Mouse (Mus musculus): ENCODE measurements around the gene Lrrc30. TPM values are rescaled to one million over a fixed set of nuclear protein-coding genes. Genes with fewer than 3 reads are reported as not detected.

Gene Lrrc30
- not detected in 2 replicates for polyA plus RNA-seq (2014; fragmentation: Nextera tagmentation; extraction: Ambion mirVana)

DNA sequence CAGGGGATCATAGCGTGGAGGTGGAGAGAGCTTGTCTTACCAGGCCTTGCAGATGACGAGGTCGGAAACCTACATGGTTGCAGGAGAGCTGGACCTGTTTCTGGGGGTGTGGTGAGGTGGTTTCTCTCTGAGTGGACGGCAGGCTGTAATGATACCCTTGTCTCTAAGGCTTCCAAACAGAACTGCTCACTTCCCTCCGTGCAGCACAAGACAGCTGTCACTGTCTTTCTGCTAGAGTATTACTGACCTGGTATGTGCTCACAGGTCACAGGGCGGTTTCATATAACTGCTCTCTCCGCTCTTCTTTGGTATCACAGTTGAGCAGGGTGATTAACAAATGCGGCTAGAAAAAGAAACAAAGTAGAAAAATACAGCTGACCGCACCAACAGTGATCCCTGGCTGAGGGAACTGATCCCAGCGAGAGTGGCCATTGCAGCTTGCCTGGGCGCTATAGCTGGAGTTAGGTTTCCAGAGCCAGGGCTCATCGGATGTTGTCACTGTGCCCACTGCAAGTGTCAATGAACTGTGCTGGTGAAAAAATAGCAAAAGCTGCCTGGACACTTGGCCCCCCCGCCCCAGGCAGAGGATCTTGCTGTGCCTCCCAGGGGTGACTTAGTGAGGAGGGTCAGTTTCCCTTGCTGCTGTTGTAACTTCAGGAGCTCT is at the start of gene Lrrc30:
TSS of gene Lrrc30 (minus strand) at position 48 of the 664 bp plus-strand sequence.
- H3K27ac ChIP-seq (ENCODE audit: low read depth, low read length) = no peak within 1 kb of the TSS
- H3K4me1 ChIP-seq (replicated peaks; ENCODE audit: control insufficient read depth, insufficient read depth, low read length) = no peaks in the 10 kb centered on the region
- H3K27me3 ChIP-seq (replicated peaks; ENCODE audit: control insufficient read depth, insufficient read depth, low read length) = no peaks in the 10 kb centered on the region
- no peak within 1 kb of the TSS for H3K4me2 ChIP-seq
- H3K9ac ChIP-seq (ENCODE audit: low read depth, low read length) = no peak within 1 kb of the TSS
- no peak within 1 kb of the TSS for H3K4me3 ChIP-seq (ENCODE audit: low read depth, low read length)
- WGBS = 75% methylated on average over 13 of the region's 13 CpGs
- no peak for DNase-seq (ENCODE audit: low spot score)
- ATAC-seq (replicated peaks; ENCODE audit: low FRiP score) = no peak
- H3K36me3 ChIP-seq (ENCODE audit: control insufficient read depth, insufficient read depth, low read length) = no peaks in the 10 kb centered on the region
- no peaks in the 10 kb centered on the region for H3K9me3 ChIP-seq (ENCODE audit: control insufficient read depth, low read length)

DNA sequence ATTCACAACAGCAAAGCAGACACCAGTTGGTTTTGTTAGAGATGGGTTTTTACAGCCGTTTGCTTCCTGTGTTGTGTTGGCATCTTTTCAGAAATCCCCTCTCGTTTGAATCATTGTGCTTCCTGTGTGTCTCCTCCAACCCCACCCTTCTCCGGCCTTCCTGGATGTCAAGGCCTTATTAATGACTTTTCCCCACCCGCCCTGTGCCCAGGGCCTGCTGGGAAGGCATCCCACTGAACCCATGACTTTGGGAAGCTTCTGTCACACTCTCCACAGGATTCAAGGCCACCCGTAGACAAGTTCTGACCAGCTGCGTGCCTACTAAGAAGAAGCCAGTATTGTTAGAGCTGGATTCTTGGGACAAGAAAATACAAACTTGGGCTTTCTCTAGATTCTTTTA is 48.6 kb upstream of the Lrrc30 start:
- no peak for DNase-seq (ENCODE audit: low spot score)
- H3K4me2 ChIP-seq = no peak overlapping the region
- no peaks in the 10 kb centered on the region for H3K36me3 ChIP-seq (ENCODE audit: control insufficient read depth, insufficient read depth, low read length)
- H3K27me3 ChIP-seq (replicated peaks; ENCODE audit: control insufficient read depth, insufficient read depth, low read length) = no peaks in the 10 kb centered on the region
- no peaks in the 10 kb centered on the region for H3K4me1 ChIP-seq (replicated peaks; ENCODE audit: control insufficient read depth, insufficient read depth, low read length)
- no peak overlapping the region for H3K4me3 ChIP-seq (ENCODE audit: low read depth, low read length)
- no peak for ATAC-seq (replicated peaks; ENCODE audit: low FRiP score)
- WGBS = 69% methylated on average over 6 of the region's 6 CpGs
- H3K9me3 ChIP-seq (ENCODE audit: control insufficient read depth, low read length) = no peaks in the 10 kb centered on the region
- no peak overlapping the region for H3K27ac ChIP-seq (ENCODE audit: low read depth, low read length)
- H3K9ac ChIP-seq (ENCODE audit: low read depth, low read length) = no peak overlapping the region

DNA sequence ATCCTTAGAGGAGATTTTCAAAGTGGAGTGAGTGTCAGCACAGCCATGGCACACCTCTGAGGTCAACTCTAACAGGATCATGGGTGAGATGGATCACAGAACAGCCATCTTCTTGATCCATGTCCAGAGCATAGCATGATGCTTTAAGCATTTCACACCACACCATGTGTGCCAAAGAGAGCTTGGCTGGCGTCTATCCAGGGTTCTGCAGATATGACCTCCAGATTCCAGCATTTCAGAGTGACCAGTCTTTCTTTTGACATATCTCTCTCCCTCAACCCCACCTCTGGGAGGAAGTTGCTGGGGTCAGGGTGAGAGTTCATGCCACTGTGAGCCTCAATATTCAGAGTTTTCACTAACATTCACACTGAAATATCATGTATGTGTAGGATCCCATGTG is 46.1 kb upstream of the Lrrc30 start:
- 67% methylated on average over 1 of the region's 1 CpGs for WGBS
- DNase-seq (ENCODE audit: low spot score) = no peak
- Histone ChIP-seq H3K4me3 (ENCODE audit: low read depth, low read length) (no peak overlapping the region), H3K36me3 (ENCODE audit: control insufficient read depth, insufficient read depth, low read length) (no peaks in the 10 kb centered on the region), H3K27ac (ENCODE audit: low read depth, low read length) (no peak overlapping the region), H3K4me1 (replicated peaks; ENCODE audit: control insufficient read depth, insufficient read depth, low read length) (no peaks in the 10 kb centered on the region), H3K4me2 (no peak overlapping the region), H3K9ac (ENCODE audit: low read depth, low read length) (no peak overlapping the region), H3K27me3 (replicated peaks; ENCODE audit: control insufficient read depth, insufficient read depth, low read length) (no peaks in the 10 kb centered on the region), H3K9me3 (ENCODE audit: control insufficient read depth, low read length) (no peaks in the 10 kb centered on the region)
- no peak for ATAC-seq (replicated peaks; ENCODE audit: low FRiP score)

DNA sequence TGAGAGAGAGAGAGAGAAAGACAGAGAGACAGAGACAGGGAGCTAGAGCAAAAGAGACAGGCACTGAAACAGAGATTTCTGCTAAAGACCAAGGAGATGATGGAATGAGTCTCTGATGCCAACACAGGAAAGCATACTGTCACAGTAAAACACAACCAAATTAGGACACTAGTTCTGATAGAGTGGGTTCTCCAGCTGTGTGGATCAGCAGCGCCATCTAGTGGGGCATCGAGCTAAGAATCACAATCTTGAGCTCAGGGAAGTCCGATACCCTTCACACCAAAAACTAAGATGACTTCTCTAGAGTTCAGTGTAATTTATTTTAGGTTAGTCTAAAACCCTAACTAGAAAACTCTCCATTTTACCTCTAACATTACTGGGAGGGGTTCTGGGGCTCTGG is 35.5 kb upstream of the Lrrc30 start:
- H3K27ac ChIP-seq (ENCODE audit: low read depth, low read length) = no peak overlapping the region
- H3K9me3 ChIP-seq (ENCODE audit: control insufficient read depth, low read length) = no peaks in the 10 kb centered on the region
- no peak overlapping the region for H3K9ac ChIP-seq (ENCODE audit: low read depth, low read length)
- DNase-seq (ENCODE audit: low spot score) = peak; percentile 45
- no peaks in the 10 kb centered on the region for H3K27me3 ChIP-seq (replicated peaks; ENCODE audit: control insufficient read depth, insufficient read depth, low read length)
- no peak for ATAC-seq (replicated peaks; ENCODE audit: low FRiP score)
- no peak overlapping the region for H3K4me2 ChIP-seq
- H3K4me1 ChIP-seq (replicated peaks; ENCODE audit: control insufficient read depth, insufficient read depth, low read length) = no peaks in the 10 kb centered on the region
- H3K36me3 ChIP-seq (ENCODE audit: control insufficient read depth, insufficient read depth, low read length) = no peaks in the 10 kb centered on the region
- 21% methylated on average over 3 of the region's 3 CpGs for WGBS
- no peak overlapping the region for H3K4me3 ChIP-seq (ENCODE audit: low read depth, low read length)

DNA sequence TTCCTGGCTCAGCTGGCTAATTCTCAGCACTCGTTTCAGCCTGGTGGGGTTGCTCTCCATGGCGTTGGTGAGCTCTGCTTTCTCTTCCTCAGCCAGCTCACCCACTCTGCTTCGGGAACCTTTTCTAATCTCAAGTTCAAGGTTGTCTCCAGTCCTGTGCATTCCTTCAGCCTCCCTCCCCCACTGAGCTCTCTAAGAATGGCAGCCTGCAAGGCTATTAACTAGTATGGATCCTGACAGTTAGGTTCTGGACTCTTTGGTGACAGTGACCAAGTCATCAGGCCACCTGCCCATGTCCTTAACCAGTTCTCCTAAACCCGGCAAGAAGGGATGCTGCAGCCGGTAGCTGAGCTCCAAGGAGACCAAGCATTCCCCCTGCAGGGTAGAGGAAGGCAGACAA is 34.5 kb upstream of the Lrrc30 start:
- Histone ChIP-seq H3K4me3 (ENCODE audit: low read depth, low read length) (no peak overlapping the region), H3K9me3 (ENCODE audit: control insufficient read depth, low read length) (no peaks in the 10 kb centered on the region), H3K27me3 (replicated peaks; ENCODE audit: control insufficient read depth, insufficient read depth, low read length) (no peaks in the 10 kb centered on the region), H3K4me2 (no peak overlapping the region), H3K4me1 (replicated peaks; ENCODE audit: control insufficient read depth, insufficient read depth, low read length) (no peaks in the 10 kb centered on the region), H3K9ac (ENCODE audit: low read depth, low read length) (no peak overlapping the region), H3K27ac (ENCODE audit: low read depth, low read length) (no peak overlapping the region), H3K36me3 (ENCODE audit: control insufficient read depth, insufficient read depth, low read length) (no peaks in the 10 kb centered on the region)
- DNase-seq (ENCODE audit: low spot score) = no peak
- no peak for ATAC-seq (replicated peaks; ENCODE audit: low FRiP score)
- 54% methylated on average over 5 of the region's 5 CpGs for WGBS

DNA sequence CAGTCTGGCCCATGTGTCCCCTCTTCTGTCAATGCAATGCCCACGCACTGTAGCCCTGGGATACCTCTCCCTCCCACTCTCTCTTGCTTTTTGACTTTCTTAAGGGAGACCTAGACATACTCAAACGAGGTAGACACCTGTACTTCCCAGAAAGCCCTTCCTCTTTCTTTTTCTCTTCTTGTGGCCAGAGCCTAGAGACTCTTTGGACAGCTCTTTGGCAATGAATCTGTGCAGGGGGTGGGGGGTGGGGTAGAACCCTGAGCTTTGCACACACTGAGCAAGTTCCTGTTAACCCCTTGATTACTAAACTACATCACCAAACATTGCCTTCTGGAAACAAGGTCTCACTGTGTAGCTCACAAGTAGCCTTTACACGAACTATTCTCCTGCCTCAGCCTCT is 31.8 kb upstream of the Lrrc30 start:
- H3K36me3 ChIP-seq (ENCODE audit: control insufficient read depth, insufficient read depth, low read length) = no peaks in the 10 kb centered on the region
- no peak overlapping the region for H3K4me3 ChIP-seq (ENCODE audit: low read depth, low read length)
- no peaks in the 10 kb centered on the region for H3K27me3 ChIP-seq (replicated peaks; ENCODE audit: control insufficient read depth, insufficient read depth, low read length)
- no peaks in the 10 kb centered on the region for H3K9me3 ChIP-seq (ENCODE audit: control insufficient read depth, low read length)
- no peak for DNase-seq (ENCODE audit: low spot score)
- H3K4me1 ChIP-seq (replicated peaks; ENCODE audit: control insufficient read depth, insufficient read depth, low read length) = no peaks in the 10 kb centered on the region
- 61% methylated on average over 3 of the region's 3 CpGs for WGBS
- H3K4me2 ChIP-seq = no peak overlapping the region
- no peak overlapping the region for H3K27ac ChIP-seq (ENCODE audit: low read depth, low read length)
- ATAC-seq (replicated peaks; ENCODE audit: low FRiP score) = no peak
- H3K9ac ChIP-seq (ENCODE audit: low read depth, low read length) = no peak overlapping the region

DNA sequence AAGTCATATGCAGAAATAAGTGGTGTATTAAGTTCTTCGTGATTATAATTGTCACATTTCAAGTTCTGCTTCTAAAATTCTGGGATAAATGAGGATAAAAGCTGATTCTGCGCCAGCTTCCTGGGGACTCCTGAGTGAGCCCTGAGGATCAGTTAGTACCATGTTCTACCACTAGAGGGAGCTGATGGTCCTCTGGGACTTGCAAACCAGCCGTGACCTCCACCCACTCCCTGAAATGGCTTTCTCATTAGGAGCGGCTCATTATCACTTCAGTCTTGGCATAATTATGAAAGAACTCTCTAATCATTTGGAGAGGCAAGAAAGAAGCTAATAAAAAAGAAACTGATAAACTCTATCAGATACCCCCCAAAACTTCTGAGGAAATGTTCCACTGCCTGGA is 19.0 kb upstream of the Lrrc30 start:
- Histone ChIP-seq H3K27me3 (replicated peaks; ENCODE audit: control insufficient read depth, insufficient read depth, low read length) (no peaks in the 10 kb centered on the region), H3K4me1 (replicated peaks; ENCODE audit: control insufficient read depth, insufficient read depth, low read length) (no peaks in the 10 kb centered on the region), H3K9me3 (ENCODE audit: control insufficient read depth, low read length) (no peaks in the 10 kb centered on the region), H3K4me3 (ENCODE audit: low read depth, low read length) (no peak overlapping the region), H3K27ac (ENCODE audit: low read depth, low read length) (no peak overlapping the region), H3K36me3 (ENCODE audit: control insufficient read depth, insufficient read depth, low read length) (no peaks in the 10 kb centered on the region), H3K9ac (ENCODE audit: low read depth, low read length) (no peak overlapping the region), H3K4me2 (no peak overlapping the region)
- WGBS = 15% methylated on average over 4 of the region's 4 CpGs
- ATAC-seq (replicated peaks; ENCODE audit: low FRiP score) = no peak
- DNase-seq (ENCODE audit: low spot score) = no peak

DNA sequence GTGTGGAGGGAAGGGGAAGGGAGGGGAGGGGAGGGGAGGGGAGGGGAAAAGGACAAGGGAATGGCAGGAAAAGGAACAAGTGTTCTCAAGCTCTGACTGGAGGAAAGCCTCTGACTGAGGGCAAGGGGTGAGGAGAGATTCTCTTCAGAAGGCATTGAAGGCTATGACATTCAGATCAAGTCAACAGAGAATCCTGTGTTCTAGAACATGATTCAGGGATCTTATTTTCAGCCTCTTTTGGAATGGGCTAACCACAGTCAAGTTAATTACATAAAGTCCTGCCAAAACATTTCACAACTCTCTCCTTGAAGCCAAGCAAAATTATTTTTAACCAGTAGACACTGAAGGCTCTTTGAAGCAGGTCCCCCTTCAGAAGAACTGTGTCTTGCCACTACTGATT is 9.1 kb upstream of the Lrrc30 start:
- no peak overlapping the region for H3K9ac ChIP-seq (ENCODE audit: low read depth, low read length)
- no peaks in the 10 kb centered on the region for H3K27me3 ChIP-seq (replicated peaks; ENCODE audit: control insufficient read depth, insufficient read depth, low read length)
- DNase-seq (ENCODE audit: low spot score) (no peak), ATAC-seq (replicated peaks; ENCODE audit: low FRiP score) (no peak)
- no peak overlapping the region for H3K4me2 ChIP-seq
- H3K4me3 ChIP-seq (ENCODE audit: low read depth, low read length) = no peak overlapping the region
- H3K27ac ChIP-seq (ENCODE audit: low read depth, low read length) = no peak overlapping the region
- no peaks in the 10 kb centered on the region for H3K9me3 ChIP-seq (ENCODE audit: control insufficient read depth, low read length)
- no peaks in the 10 kb centered on the region for H3K4me1 ChIP-seq (replicated peaks; ENCODE audit: control insufficient read depth, insufficient read depth, low read length)
- H3K36me3 ChIP-seq (ENCODE audit: control insufficient read depth, insufficient read depth, low read length) = no peaks in the 10 kb centered on the region

DNA sequence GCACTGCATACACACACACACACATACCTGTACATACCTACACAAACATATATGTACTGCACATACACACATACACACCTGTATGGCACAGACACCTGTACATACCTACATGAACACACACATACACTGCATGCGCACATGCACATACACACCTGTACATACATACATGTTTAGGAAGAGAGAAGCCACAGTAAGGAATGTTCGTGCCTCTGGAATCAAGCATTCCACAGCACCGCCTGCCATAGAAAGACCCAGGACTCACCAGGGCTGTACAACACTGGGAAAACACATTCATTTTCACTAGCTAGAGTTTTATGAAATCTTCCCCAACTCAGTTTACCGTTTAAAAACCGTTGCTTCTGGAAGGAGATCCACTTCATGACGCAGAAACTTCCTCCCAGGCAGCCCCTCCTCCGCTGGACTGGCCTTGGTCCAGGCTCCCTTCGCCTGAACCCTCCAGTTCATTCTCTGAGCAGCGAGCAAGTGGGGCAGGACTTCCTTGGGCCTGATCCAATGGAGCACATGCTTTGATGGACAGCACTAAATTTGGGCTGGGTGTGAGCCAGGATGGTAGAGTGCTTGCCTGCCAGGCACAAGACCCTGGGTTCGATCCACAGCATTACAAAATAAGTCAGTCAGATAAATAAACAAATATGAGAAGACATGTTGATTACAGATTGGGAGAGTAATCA is 5.7 kb upstream of the Lrrc30 start:
- Histone ChIP-seq H3K27ac (ENCODE audit: low read depth, low read length) (no peak overlapping the region), H3K9me3 (ENCODE audit: control insufficient read depth, low read length) (no peaks in the 10 kb centered on the region), H3K27me3 (replicated peaks; ENCODE audit: control insufficient read depth, insufficient read depth, low read length) (no peaks in the 10 kb centered on the region), H3K9ac (ENCODE audit: low read depth, low read length) (no peak overlapping the region), H3K4me2 (no peak overlapping the region), H3K4me3 (ENCODE audit: low read depth, low read length) (no peak overlapping the region), H3K36me3 (ENCODE audit: control insufficient read depth, insufficient read depth, low read length) (no peaks in the 10 kb centered on the region), H3K4me1 (replicated peaks; ENCODE audit: control insufficient read depth, insufficient read depth, low read length) (no peaks in the 10 kb centered on the region)
- ATAC-seq (replicated peaks; ENCODE audit: low FRiP score) (no peak), DNase-seq (ENCODE audit: low spot score) (no peak)
- WGBS = 77% methylated on average over 10 of the region's 10 CpGs
